Mouse (Mus musculus): ENCODE results near the gene Tmprss13. TPM values are rescaled to one million over a fixed set of nuclear protein-coding genes. Genes with fewer than 3 reads are reported as not detected.

The Tmprss13 gene
- total RNA-seq (2021), result not detected

DNA sequence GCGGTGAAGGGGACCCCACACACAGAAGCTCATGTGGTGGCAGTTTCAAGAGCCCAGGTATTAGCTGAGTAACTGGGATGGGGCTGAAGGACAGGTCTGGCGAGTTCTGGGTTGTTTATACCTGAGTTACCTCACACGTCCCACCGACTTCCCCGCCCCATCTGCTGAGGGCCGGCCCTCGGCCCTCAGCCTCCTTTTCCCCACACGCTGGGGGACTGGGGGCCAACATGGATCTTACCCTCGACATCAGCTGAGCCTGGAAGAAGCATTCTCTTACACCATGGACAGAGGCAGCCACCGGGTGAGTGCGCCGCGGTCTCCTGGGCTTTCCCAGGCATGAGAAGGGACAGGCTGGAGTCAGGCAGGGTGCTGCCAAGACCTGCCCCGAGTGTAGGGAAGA lies at the start of gene Tmprss13:
Tmprss13 (plus strand) TSS at position 246 of the 400 bp plus-strand sequence.
- DNase-seq, result no peak
- intact Hi-C loops (cut with DNase I), result no loop called here

DNA sequence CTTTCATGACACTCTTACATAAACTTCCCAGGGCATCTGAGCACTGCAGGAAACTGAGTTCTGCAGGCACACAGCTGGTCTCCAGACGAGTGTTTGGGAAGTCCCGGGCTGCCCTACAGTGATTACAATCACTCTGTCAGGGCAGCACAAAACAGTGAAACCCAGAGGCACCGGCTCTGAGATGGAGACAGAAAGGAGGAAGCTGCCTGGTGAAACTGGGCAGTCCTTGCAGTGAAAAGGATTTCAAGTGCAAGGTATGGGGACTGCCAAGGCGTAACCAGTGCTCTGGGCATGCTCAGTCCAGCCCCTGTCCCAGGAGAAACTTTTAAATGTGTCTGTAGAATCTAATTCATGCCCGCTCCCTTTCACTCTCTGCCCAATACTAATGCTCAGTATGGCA lies 46.7 kb upstream of the Tmprss13 start:
- DNase-seq, result no peak
- intact Hi-C loops (cut with DNase I), result no loop called here

DNA sequence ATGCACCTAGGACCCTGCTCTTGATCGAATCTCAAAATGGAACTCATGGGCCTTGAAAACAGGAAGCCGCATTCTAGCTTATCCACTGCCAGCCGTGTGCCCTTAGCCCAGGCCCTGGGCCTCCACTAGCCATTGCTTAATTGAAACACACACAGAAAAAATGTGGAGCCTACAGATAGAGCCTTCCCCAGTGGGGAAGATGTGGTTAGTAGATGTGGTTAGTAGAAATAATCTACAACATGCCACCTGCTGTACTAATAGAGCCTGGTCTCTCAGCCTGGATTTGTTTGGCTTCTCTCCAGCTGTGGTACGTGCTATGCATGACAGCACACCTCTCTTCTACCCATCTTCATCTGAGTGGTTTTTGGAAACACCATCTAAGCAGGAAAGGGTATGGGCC lies 44.7 kb upstream of the Tmprss13 start:
- intact Hi-C loops (cut with DNase I), result no loop called here

DNA sequence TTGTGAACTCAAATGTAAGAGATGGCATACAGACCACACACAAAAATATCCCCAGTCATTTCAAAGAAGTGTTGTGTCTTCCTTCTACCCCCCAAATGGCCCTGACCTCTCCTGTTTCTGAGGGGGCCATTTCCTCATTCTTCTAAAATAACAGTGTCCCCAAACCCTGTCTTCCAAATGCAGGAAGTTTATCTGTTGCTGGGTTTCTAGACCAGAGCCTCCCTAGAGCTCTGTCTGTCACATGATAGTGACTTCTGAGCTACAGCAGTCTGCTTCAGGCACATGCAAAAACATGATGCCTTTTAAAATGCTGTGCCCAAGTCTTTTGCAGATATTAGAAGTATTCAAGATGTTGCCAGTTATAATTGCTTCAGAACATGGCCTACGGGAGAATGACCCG lies 44.3 kb upstream of the Tmprss13 start:
- DNase-seq, result no peak
- intact Hi-C loops (cut with DNase I), result no loop called here

More for the DNA sequence above, 44.7 kb upstream of the Tmprss13 start:
- DNase-seq, result no peak

DNA sequence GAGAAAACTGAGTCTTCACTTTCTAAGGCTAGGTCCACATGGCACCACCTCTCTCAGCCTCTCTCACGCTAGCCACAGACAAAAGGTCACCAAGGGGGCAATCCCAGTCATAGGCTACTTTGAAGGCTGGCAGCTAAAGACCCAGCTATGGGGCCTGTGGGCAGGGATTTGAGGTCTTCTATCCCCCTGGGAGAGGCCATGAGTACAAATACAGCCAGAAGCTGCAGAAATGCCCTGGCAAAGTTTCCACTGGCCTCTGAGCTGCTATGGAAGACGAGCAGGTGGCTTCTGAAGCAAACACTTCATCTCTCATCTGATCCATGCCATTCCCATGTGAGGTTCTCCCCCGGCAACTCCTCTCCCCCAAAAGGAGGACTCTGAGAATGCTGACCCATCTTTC lies 38.8 kb upstream of the Tmprss13 start:
- no peak for DNase-seq
- intact Hi-C loops (cut with DNase I), result no loop called here

DNA sequence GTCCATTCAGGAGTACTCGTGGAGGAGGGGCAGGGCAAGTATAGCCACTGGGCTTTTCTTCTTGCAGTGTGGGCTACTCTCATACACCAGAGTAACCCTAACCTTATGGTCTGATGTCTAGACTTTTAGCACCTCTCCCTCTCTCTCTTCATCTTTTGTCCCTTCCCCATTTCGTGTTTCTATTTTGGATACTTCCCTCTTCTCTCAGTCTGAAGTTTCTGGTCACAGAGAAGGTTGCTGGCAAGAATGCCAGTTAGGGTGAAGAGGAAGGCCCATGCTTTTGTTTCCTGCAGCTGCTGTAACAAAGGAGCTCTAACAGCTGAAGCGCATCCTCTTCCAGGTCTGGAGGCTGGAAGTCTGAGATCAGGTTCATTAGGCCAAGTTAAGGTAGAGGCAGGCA lies 38.0 kb upstream of the Tmprss13 start:
- no peak for DNase-seq
- intact Hi-C loops (cut with DNase I), result no loop called here

DNA sequence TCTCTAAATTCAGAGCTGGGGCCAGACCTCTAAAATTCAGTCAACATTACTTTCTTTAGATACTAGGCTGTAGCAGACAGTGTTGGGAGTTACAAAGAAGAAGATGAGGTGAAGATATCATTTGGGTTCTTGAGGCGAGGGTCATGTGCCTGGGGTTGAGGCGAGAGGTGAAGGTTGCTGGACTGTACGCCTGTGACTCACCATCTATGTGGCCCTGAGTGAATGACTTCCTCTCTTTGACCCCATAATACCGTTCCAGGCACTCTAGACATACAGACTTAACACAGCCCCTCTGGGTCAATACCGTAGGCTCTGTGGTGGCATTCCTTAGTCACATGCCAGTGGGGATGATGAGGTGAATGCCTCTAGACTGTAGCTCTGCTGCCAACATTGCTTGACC lies 36.4 kb upstream of the Tmprss13 start:
- no peak for DNase-seq

DNA sequence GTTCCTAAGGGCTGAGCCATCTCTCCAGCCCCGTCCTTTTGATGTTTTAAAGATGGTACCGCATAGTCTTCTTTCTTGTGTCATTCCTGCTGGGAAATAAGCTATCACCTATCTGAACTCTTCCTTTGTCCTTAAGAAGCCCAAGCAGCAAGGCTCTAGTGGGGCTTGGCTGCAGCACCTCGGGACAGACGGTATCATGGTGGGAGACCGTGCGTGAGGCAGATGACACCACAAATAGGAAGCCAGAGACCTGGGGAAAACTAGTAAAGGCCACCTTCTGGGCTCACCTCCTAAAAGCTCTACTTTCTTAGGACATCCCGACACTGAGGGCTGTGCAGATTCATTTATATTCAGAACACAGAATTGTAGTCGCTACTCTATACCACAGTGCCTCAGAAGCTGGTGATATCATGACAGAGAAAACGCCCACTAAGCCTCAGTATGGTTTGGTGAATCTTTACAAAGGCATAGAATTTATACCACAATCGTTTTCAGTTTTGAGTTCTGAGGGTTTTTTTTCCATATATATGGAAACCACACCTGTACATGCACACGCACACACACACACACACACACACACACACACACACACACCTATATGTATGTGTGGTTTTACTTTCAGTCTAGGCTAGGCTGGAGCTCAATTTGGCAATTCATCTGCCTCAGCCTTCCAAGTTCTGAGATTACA lies 27.3 kb upstream of the Tmprss13 start:
- intact Hi-C loops (cut with DNase I), result no loop called here
- DNase-seq, result no peak

More for the DNA sequence above, 36.4 kb upstream of the Tmprss13 start:
- intact Hi-C loops (cut with DNase I), result no loop called here

DNA sequence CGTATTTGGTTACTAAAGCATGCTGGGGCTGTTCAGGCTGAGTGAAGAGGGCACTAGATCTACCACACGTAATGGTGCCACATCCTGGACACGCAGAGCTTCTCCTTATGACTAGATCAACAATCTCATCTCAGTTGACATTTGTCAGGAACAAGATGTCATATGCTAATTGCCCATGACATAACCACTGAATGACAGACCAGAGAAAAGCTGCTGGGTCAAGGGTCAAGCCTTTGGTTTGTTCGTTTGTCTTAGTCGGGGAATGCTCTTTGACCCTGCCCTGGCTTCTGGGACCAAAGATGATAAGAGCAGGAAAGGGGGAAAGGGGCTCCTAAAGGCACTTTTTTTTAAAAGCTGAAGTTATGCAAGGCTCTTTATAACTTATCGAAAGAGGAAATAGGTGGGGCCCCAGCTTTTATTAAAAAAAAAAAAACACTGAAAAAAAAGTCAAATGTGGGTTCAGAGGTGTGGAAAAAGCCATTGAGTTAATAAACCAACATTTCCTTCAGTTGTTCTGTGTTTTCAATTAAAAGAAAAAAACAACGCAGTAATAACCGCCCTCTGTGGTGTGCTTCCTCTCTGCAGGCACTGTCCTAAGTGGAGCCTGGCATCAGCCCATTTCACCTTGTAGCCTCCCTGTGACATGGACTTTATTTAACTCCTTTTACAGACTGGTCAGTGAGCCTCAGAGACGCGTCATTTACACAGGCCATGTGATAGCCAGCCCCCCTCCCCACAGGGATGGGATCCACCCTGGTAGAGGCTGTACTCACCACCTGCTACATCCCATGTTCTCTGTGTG lies 24.5 kb upstream of the Tmprss13 start:
- intact Hi-C loops (cut with DNase I), result loop anchor here (5.0 kb wide), 1 partner anchor 72 kb away; no protein-coding TSS in a partner anchor
- DNase-seq, result no peak

DNA sequence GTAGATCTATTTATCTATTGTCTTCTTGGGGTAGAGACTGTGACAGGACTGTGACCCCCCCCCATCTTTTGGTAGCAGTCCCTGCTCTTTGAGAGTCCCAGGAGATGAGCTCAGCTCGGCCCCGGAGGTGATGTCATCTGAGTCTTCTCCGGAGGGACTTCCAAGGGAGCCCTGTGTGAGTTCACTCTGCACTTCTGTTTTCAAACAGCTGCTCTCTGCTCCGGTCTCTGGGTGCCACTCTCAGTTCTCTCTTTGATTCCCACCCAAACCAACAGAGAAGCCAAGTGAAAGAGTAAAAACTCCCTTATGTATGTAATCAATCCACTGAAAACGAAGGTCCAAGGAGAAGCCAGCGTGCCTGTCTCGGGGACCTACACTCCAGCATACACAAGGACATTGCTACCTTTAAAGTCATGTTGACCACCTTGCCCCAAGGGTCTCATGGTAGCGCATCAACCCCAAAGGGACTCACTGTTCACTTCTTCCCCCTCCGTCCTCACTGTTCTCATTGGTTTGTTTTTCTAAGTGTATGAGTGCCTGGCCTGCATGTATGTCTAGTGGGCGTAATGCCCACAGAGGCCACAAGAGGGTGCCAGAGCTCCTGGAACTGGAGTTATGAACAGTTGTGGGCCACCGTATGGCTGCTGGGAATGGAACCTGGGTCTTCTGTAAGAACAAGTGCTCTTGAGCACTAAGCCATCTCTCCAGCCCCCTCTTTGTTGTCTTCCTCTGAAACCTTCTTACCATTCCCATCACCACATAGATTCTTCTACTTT lies 19.5 kb upstream of the Tmprss13 start:
- peak; percentile 39 for DNase-seq
- intact Hi-C loops (cut with DNase I), result loop anchor here (2.0 to 5.0 kb wide), 3 partner anchors 77 to 113 kb away; no protein-coding TSS in a partner anchor

DNA sequence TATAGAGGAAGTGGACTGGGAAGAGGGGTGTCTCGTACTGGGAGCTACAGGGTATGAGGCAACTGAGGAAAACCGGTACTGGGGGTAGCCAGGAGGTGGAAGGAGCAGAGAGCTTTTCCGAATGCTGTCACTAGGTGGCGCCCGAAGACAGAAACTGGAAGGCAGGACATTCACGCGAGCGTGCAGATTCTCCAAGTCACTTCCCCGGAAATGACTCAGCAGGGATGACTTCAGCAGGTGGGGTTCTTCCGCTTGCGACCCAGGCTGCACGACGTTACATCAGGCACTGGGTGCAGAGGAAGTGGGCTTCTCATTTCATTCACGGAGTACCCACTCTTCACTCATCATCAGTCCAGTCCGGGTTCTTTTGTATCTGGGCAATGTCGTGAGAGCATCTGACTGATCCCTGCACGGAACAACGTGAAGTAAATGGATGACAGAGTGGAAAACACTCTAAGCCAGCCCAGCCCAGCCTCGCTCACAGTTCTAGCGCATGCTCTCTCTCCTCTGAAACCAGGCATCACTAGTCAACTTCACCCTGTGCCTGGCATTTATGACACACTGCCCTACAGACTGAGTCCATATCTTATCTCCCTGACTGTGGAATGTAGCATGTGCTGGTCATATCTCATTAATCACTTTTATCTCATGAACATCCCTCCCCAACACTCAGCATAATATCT lies 18.3 kb upstream of the Tmprss13 start:
- intact Hi-C loops (cut with DNase I), result loop anchor here (5.0 kb wide), 1 partner anchor 112 kb away; no protein-coding TSS in a partner anchor

DNA sequence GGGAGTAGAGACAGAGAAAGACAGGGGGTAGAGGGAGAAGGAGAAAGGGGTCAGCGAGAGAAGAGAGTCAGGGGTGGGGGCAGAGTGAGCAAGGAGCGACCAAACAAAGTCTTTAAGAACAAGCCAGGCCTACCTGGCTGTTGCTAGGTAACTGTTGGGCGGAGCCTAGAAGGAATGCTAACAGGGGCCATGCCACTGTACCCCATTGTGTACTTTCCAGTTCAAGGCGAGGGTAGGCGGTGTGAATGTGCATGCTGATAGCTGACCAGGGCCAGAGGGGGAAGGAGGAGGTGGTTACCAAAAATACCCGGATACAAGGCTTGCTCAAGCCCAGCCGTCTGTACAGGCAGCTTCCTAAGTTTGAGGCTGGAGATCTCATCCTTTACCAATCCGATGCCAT lies 17.1 kb upstream of the Tmprss13 start:
- intact Hi-C loops (cut with DNase I), result loop anchor here (5.0 kb wide), 1 partner anchor 111 kb away; no protein-coding TSS in a partner anchor
- DNase-seq, result no peak

More for the DNA sequence above, 18.3 kb upstream of the Tmprss13 start:
- peak; percentile 96 for DNase-seq

DNA sequence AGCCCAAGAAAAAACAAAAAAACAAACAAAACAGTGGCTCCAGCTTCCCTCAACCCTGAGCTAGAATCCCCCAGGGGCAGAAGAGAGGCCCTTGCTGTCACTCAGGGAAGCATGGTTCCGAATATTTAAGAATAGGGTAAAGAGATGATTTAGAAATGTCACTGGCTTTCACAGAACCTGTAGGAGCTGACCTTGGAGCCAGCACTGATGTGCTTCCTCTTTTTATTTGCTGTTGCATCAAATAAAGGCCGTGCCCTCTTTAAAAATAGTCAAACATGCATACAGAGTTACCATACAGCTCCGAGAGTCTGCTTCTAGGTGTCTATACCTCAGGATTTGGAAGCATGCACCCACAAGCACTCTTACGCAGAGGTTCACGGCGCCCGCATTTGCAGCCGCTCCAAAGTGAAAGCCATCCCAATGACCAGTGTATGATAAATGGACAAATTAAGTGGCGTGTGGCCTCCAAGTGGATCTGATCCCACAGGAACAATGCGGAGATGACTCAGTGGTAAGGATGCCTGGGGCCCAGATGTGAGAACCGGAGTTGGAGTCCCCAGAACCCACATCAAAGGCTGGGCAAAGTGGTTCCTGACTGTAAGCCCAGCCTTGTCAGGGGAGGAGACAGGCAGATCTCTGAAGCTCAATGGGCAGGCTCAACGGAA lies 12.0 kb upstream of the Tmprss13 start:
- intact Hi-C loops (cut with DNase I), result no loop called here
- no peak for DNase-seq

DNA sequence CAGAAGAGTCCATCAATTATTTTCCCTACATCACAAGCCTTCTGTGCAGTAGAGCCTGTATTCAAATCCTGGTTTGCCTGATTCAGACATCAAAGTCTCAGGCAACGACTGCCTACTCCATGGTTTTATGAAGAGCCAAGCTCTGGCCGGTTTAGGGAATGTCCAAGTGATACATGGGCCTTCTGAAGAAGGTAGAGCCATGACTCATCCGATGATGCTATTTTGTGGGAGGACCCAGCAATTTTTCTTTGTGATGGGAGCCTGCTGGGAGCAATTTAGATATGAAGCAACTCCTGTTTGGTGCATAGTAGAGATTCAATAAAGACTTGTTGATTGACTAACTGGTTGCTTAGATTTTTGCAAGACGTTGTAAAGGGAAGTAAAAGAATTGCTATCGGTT lies 10.4 kb upstream of the Tmprss13 start:
- intact Hi-C loops (cut with DNase I), result no loop called here
- no peak for DNase-seq

DNA sequence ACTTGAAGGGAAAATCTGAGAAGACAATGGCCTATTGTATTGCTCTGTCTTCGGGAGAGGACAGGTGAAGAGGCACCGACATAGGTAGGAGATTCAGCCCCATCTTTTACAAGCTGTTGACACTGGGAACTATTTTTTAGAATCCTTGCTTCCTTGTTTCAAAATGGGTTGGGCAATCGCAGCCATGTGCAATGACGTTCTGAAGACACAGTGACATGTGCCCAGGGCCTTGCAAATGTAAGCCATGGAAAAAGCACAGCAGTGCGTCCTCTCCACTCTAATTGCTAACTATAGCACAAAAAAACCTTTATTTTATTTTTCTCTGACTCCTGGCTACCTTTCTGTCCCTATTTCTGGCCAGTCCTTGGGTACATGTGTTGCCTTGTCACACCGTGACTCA lies 7.0 kb upstream of the Tmprss13 start:
- DNase-seq, result no peak
- intact Hi-C loops (cut with DNase I), result no loop called here

DNA sequence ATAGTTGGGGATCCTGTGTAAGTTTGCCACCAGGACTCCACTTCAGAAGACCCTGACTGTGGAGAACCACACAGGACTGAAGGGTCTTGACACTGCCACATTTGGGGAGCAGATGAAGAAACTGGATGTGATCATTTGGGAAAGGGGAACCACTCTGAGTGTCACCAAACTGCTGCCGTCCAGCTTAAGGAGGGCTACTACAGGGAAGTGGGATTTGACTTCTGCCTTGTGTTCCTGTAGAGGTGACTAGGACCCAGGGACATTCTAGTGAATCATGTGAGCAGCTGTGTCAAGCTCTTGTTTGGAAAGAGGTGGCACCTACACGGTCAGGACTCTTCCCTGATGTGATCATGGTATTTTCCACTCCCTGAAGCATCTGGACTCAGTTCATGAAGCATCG lies 5.0 kb upstream of the Tmprss13 start:
- no peak for DNase-seq
- intact Hi-C loops (cut with DNase I), result no loop called here

DNA sequence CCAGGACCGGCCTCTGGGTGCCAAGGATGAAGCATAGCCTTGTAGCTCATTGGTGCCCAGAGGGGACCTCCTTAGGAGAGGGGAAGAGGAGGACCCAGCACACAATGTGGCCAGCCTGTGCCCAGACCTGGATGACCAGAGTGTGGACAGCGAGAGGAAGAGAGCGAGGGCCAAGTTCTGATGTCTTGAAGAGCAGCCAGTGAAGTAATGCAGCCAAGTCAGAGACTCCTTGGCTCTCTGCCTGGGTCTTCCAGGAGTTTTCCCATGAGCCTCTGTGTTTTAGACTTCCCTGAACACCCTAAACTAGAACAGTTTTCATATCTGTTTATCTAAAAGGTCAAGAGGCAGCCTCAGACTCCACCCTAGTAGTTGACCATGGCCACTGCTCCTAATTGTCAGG lies 1.3 kb upstream of the Tmprss13 start:
- peak; percentile 40 for DNase-seq
- intact Hi-C loops (cut with DNase I), result no loop called here

DNA sequence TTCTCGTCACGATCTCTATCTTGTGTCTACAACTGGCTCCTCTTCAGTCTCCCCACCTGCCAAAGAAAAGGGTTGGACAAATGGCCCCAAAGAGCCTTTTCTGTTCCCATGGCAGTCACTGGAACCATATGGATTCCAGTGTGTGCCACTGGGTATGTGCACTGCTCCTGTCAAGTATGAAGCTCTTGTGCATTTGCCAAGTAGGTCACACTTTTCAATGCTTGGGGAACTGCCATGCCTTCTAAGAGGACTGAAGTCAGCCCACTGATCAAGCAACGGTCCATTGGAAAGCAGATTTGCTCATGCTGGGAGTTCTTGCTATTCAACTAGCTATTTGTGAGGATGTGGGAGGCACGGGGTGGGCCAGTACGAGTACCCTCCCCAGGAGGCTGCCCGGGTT lies 2.6 kb downstream of the Tmprss13 start:
- intact Hi-C loops (cut with DNase I), result no loop called here
- DNase-seq, result peak; percentile 31

DNA sequence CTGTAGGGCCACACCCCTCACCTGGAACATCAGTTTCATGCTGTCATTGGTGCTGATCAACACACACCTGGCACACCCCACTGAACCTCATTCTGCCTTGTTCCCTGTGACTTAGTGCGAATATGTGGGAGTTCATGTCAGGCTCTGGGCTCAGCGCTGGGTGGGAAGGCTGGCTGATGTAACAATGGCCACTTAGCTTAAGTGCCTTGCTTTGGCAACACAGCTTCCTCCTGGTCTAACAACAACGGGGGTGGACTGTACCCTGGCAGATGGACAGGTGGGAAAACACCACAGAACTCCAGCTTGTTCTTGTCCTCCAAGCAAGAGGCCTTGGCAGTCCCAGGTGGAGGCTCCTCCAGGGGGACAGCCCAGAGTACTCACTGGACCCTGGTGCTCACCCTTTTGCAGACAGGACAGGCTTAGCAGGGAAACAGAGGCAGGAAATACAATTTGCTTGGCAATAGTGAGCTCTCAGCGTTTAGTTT lies 3.1 kb downstream of the Tmprss13 start:
- no peak for DNase-seq
- intact Hi-C loops (cut with DNase I), result no loop called here

DNA sequence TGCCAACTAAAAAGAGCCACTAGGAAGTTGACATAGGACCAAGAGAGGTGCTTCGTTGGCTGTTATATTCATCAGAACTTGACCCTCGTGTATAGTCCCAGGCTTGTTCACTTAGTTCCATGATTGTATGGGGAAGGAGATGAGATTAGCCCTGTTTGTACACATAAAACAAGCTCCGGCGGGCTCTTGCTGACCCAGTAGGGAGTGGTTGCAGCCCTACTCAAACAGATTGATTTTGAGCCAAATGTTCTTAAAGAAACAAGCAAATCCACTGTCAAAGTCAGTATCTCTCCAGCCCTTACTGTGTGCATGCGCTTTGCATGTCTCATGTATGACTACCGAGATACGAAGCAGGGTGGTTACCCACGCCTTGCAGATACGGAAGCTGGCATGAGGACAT lies 7.5 kb downstream of the Tmprss13 start:
- no peak for DNase-seq
- intact Hi-C loops (cut with DNase I), result no loop called here

All from left cerebral cortex, postnatal 4 days (tissue).